Mouse (Mus musculus): ENCODE data around the gene Ndc80. TPM values are rescaled to one million over a fixed set of nuclear protein-coding genes. Genes with fewer than 3 reads are reported as not detected.

Gene Ndc80
- not detected for polyA plus RNA-seq (2015; fragmentation: Illumina TruSeq; extraction: RNeasy Lipid Tissue Mini Kit (QIAGEN cat#74804); ENCODE audit: insufficient read depth, low read depth, low replicate concordance)

GRCm38 (mm10) chr17:71526711-71527564 lies at the start of gene Ndc80:
TSS of gene Ndc80 (minus strand) at chr17:71526857.

DNA sequence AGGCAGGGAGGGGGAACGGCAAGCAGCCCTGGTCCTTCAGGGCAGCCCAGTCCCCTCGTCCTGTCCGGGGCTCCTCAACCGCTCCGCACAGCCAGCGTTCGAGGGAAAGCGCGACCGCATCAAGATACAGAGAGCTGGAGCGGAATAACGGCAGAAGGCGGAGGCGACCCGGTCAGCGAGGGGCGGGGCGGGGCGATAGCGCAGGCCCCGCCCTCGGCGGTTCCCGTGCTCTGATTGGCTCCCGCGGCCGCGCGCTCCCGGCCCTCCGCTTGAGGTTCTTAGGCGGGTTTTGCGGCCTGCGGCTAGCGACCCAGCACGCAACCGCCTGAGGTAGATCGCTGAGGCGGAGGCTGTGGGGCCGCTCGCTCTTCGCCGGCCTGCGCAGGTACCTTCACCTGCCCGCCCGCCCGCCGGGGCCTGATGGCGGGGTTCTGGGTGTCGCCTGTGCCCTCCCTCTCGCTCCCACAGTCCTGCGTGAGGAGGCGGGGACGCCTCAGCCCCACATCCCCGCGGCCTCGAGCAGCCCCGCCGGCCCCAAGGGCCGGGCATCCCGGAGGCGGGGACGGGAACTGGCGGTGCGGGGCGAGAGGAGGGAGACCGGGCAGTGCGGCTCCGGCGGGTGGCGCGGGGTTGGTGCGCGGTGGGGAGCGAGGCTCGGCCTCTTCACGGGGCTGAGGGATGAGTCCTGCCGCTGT lies 25.2 kb upstream of the Ndc80 start, which contains the start of gene Spdya:
Gene Spdya (plus strand): TSS at position 305 of the 695 bp plus-strand sequence.

GRCm38 (mm10) chr17:71474762-71475704 lies 51.6 kb downstream of the Ndc80 start, which contains the start of gene Smchd1:
TSS of gene Smchd1 (minus strand) at chr17:71475343.

DNA sequence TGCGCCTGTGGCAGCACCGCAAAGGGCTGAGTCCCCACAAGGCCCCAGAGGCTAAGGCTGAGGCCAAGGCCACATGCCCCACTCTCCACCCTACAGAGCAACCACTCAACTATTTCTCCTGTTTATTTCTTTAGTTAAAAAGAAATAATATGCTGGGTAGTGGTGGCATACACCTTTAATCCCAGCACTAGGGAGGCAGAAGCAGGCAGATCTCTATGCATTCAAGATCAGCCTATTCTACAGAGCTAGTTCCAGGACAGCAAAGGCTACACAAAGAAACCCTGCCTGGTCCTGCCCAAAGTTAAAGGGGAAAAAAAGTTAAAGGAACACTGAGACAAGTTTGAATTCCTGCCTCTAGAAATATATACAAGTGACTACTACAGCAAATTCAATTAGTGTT lies 66.8 kb downstream of the Ndc80 start, which contains the start of gene Gm4707:
Gene Gm4707 (minus strand): TSS at position 101 of the 400 bp plus-strand sequence.

Other genes with a start within 250 kb of the Ndc80 start
- gene Emilin2, start 214.9 kb downstream of the Ndc80 start, polyA plus RNA-seq (2015; fragmentation: Illumina TruSeq; extraction: RNeasy Lipid Tissue Mini Kit (QIAGEN cat#74804); ENCODE audit: insufficient read depth, low read depth, low replicate concordance), result 7.6 TPM
- gene Gm4707, start 66.9 kb downstream of the Ndc80 start, polyA plus RNA-seq (2015; fragmentation: Illumina TruSeq; extraction: RNeasy Lipid Tissue Mini Kit (QIAGEN cat#74804); ENCODE audit: insufficient read depth, low read depth, low replicate concordance), result not detected
- 7.8 TPM for gene Smchd1, start 51.5 kb downstream of the Ndc80 start, polyA plus RNA-seq (2015; fragmentation: Illumina TruSeq; extraction: RNeasy Lipid Tissue Mini Kit (QIAGEN cat#74804); ENCODE audit: insufficient read depth, low read depth, low replicate concordance)
- not detected for gene Spdya, start 25.2 kb upstream of the Ndc80 start, polyA plus RNA-seq (2015; fragmentation: Illumina TruSeq; extraction: RNeasy Lipid Tissue Mini Kit (QIAGEN cat#74804); ENCODE audit: insufficient read depth, low read depth, low replicate concordance)
- 19.9 TPM for gene Wdr43, start 89.0 kb upstream of the Ndc80 start, polyA plus RNA-seq (2015; fragmentation: Illumina TruSeq; extraction: RNeasy Lipid Tissue Mini Kit (QIAGEN cat#74804); ENCODE audit: insufficient read depth, low read depth, low replicate concordance)
- gene Togaram2, start 146.4 kb upstream of the Ndc80 start, polyA plus RNA-seq (2015; fragmentation: Illumina TruSeq; extraction: RNeasy Lipid Tissue Mini Kit (QIAGEN cat#74804); ENCODE audit: insufficient read depth, low read depth, low replicate concordance), result not detected
- gene Pcare, start 226.0 kb upstream of the Ndc80 start, polyA plus RNA-seq (2015; fragmentation: Illumina TruSeq; extraction: RNeasy Lipid Tissue Mini Kit (QIAGEN cat#74804); ENCODE audit: insufficient read depth, low read depth, low replicate concordance), result not detected
- gene Clip4, start 241.6 kb upstream of the Ndc80 start, polyA plus RNA-seq (2015; fragmentation: Illumina TruSeq; extraction: RNeasy Lipid Tissue Mini Kit (QIAGEN cat#74804); ENCODE audit: insufficient read depth, low read depth, low replicate concordance), result 1.5 TPM

All from pancreas, adult 10 weeks (tissue).